Mouse (Mus musculus) layer of hippocampus, postnatal 36 days (tissue): Measurements from ENCODE around the gene Olfr99. TPM values are rescaled to one million over a fixed set of nuclear protein-coding genes. Genes with fewer than 3 reads are reported as not detected.
"Not testable (repeated sequence)": the region's sequence is repeated elsewhere in the genome, so short reads cannot be mapped to it uniquely, and the experiment has no call there.

Experiments
- DNase-seq, 2 experiments: peaks; one replicate each; pipeline ENCODE4 v3.0.0; 2022
- total RNA-seq, 2 experiments: library from RNA; stranded (reverse); gene quantifications; 2 replicates each; pipeline ENCODE4 v1.2.3; 2021

Olfr99 gene
- not detected for total RNA-seq

- no peak for DNase-seq
Measured at GRCm38 (mm10) chr17:37283360-37283759, at the start of gene Olfr99. Olfr99 (minus strand) TSS chr17:37283460.

GRCm38 (mm10) chr17:37316954-37317353, 33.7 kb upstream of the Olfr99 start, which contains the start of gene Olfr102:
Olfr102 (minus strand) TSS chr17:37317054.
- DNase-seq, result no peak

- no peak for DNase-seq
Measured at GRCm38 (mm10) chr17:37310146-37310699, 27.0 kb upstream of the Olfr99 start.

- DNase-seq, result no peak
Measured at GRCm38 (mm10) chr17:37308483-37308882, 25.2 kb upstream of the Olfr99 start.

GRCm38 (mm10) chr17:37304213-37304612, 21.0 kb upstream of the Olfr99 start, which contains the start of gene Olfr101:
Olfr101 (minus strand) TSS chr17:37304313.
- DNase-seq, result no peak

- no peak for DNase-seq
Measured at GRCm38 (mm10) chr17:37280331-37280730, 2.9 kb downstream of the Olfr99 start.

GRCm38 (mm10) chr17:37276573-37276972, 6.7 kb downstream of the Olfr99 start:
- DNase-seq, result no peak

- DNase-seq, result no peak
Measured at GRCm38 (mm10) chr17:37275626-37276248, 7.5 kb downstream of the Olfr99 start.

GRCm38 (mm10) chr17:37270702-37271092, 12.6 kb downstream of the Olfr99 start:
- DNase-seq, result no peak

GRCm38 (mm10) chr17:37270058-37270701, 13.1 kb downstream of the Olfr99 start, which contains the start of gene H2-M3:
H2-M3 (plus strand) TSS chr17:37270220.
- peak; percentile 78 to 90 for DNase-seq

GRCm38 (mm10) chr17:37263626-37264025, 19.6 kb downstream of the Olfr99 start, which contains the start of gene Olfr98:
Olfr98 (minus strand) TSS chr17:37263749.
- DNase-seq, result no peak

GRCm38 (mm10) chr17:37250544-37250943, 32.7 kb downstream of the Olfr99 start:
- DNase-seq, result no peak

- DNase-seq, result no peak
Measured at GRCm38 (mm10) chr17:37249460-37249859, 33.8 kb downstream of the Olfr99 start.

GRCm38 (mm10) chr17:37246715-37247114, 36.5 kb downstream of the Olfr99 start:
- peak; percentile 1 to 4 for DNase-seq

GRCm38 (mm10) chr17:37242198-37242597, 41.1 kb downstream of the Olfr99 start:
- no peak for DNase-seq

- not testable (repeated sequence) for DNase-seq
Measured at GRCm38 (mm10) chr17:37237230-37237629, 46.0 kb downstream of the Olfr99 start, which contains the start of gene Olfr97. Olfr97 (minus strand) TSS chr17:37237330.

Other genes with a start within 250 kb of the Olfr99 start
- gene Gabbr1, start 237.5 kb downstream of the Olfr99 start, total RNA-seq, result 100 to 1,000 TPM; 688 to 703 TPM
- gene Olfr90, start 195.0 kb downstream of the Olfr99 start, total RNA-seq, result not detected
- gene Olfr91, start 185.2 kb downstream of the Olfr99 start, total RNA-seq, result not detected
- not detected for gene Olfr92, start 163.4 kb downstream of the Olfr99 start, total RNA-seq
- gene Olfr93, start 122.0 kb downstream of the Olfr99 start, total RNA-seq, result not detected
- not detected for gene Ubd, start 89.6 kb downstream of the Olfr99 start, total RNA-seq
- not detected for gene Olfr94, start 82.5 kb downstream of the Olfr99 start, total RNA-seq
- gene Olfr95, start 70.3 kb downstream of the Olfr99 start, total RNA-seq, result not detected
- not detected for gene Olfr96, start 63.3 kb downstream of the Olfr99 start, total RNA-seq
- gene Olfr97, start 46.1 kb downstream of the Olfr99 start, total RNA-seq, result not detected
- gene Olfr98, start 19.7 kb downstream of the Olfr99 start, total RNA-seq, result not detected
- 1 to 10 TPM; 1.5 to 2.0 TPM for gene H2-M3, start 13.2 kb downstream of the Olfr99 start, total RNA-seq
- not detected for gene Olfr101, start 20.9 kb upstream of the Olfr99 start, total RNA-seq
- gene Olfr102, start 33.6 kb upstream of the Olfr99 start, total RNA-seq, result not detected
- gene Olfr103, start 56.2 kb upstream of the Olfr99 start, total RNA-seq, result not detected
- not detected for gene Olfr104-ps, start 76.1 kb upstream of the Olfr99 start, total RNA-seq
- gene Olfr105-ps, start 95.6 kb upstream of the Olfr99 start, total RNA-seq, result not detected
- not detected for gene Olfr106-ps, start 106.9 kb upstream of the Olfr99 start, total RNA-seq
- not detected for gene Olfr107, start 115.8 kb upstream of the Olfr99 start, total RNA-seq
- not detected for gene Olfr108, start 162.0 kb upstream of the Olfr99 start, total RNA-seq
- gene Olfr109, start 175.5 kb upstream of the Olfr99 start, total RNA-seq, result not detected
- not detected for gene H2-M2, start 200.1 kb upstream of the Olfr99 start, total RNA-seq
- not detected for gene Olfr110, start 209.0 kb upstream of the Olfr99 start, total RNA-seq
- gene Olfr111, start 224.6 kb upstream of the Olfr99 start, total RNA-seq, result not detected